Mouse (Mus musculus): Measurements from ENCODE around the gene Gnb5.

DNA sequence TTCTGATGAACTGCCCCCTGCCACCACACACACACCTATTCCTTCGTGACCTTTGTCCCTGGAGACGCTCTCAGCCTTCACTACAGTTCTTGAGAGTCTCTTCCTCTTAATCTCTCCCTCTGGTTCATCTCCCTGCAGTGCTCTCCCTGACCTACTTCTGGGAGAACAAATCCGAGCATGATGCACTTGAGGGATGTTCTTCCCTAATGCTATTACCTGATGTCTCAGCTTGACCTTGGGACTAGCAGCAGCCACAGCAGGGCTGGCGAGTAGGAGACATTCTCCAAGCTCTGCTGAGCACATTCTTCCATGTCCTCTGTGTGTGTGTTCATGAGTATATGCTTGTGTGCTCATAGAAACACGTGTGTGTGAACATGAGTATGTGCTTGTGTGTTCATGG, 2.5 kb downstream of the Gnb5 start:
- no peak for TF ChIP-seq POLR2A (IDR thresholded peaks at IDR 0.05; ENCODE audit: borderline replicate concordance, control insufficient read depth, low read depth, low read length)
- TF ChIP-seq CTCF (IDR thresholded peaks at IDR 0.05; ENCODE audit: control insufficient read depth, insufficient read depth, low read length): no peak

Measured in bone marrow, adult 2 months (tissue).